Mouse (Mus musculus) c-Kit-positive CD71-negative TER-119-negative erythroid progenitor cells, embryonic 14.5 days (primary cell): ENCODE results near the gene Zyg11b.

Experiments
- DNase-seq: peaks from one replicate; pipeline ENCODE4 v3.0.0-alpha.2; 2013; ENCODE audit warnings: low read depth

Zyg11b gene

GRCm38 (mm10) chr4:108192821-108193323 lies 108.0 kb downstream of the Zyg11b start:
- DNase-seq: no peak

- DNase-seq: no peak
Observed at GRCm38 (mm10) chr4:108182278-108182677, 118.6 kb downstream of the Zyg11b start.
